Mouse (Mus musculus): ENCODE data around the gene Syne2. TPM values are rescaled to one million over a fixed set of nuclear protein-coding genes. Genes with fewer than 3 reads are reported as not detected.

The Syne2 gene
- polyA plus RNA-seq, 1 experiment from 2014 or later, result 86.9 TPM

GRCm38 (mm10) chr12:76073981-76074380, 256.0 kb downstream of the Syne2 start:
- no peak for ATAC-seq
- no peaks in the 10 kb centered on the region for H3K27me3 ChIP-seq
- TF ChIP-seq CTCF (IDR thresholded peaks at IDR 0.05), result no peak
- no peak for DNase-seq (ENCODE audit: low read depth, low spot score)
- ChIA-PET CTCF (no interaction called here), POLR2A (no interaction called here)
- in situ Hi-C loops (cut with MboI; ENCODE audit: low pct_unique_long_range_greater_than_20kb), result no loop called here

DNA sequence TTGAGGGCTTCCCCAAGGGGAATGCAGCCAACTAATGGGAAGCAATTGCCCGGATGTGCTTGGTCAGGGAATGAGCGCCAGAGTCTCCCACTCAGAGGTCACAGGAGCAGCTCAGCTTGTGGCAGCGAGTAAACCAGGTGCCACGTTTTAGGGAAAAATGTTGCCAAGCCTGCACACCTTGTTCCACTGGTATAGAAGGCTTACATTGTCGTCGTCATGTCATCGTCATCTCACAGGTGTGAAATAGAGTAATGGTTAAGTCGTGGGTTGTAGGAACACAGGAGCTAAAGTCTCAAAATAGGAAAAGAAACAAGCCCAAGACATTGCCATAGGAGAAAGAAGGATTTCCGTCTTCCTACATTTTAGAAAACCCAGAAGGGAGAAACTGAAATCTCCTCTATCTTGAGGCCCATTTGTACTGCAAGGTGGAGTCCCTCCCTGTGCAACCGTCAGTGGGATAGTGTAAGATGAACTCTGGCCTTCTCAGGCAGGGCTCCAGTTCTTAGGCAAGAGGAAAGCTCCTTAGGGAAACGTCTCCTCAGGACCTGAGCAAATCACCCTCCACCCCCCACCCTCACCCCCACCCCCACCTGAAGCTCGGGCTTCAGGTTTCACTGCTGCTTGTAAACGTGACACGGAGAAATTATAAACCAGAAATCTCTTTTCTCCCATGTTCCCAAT, 263.1 kb downstream of the Syne2 start:
- ATAC-seq (no peak), DNase-seq (ENCODE audit: low read depth, low spot score) (no peak)
- TF ChIP-seq CTCF (IDR thresholded peaks at IDR 0.05), result no peak
- CTCF ChIA-PET, result no interaction called here
- no peaks in the 10 kb centered on the region for H3K27me3 ChIP-seq
- in situ Hi-C loops (cut with MboI; ENCODE audit: low pct_unique_long_range_greater_than_20kb), result no loop called here
- POLR2A ChIA-PET, result no interaction called here

GRCm38 (mm10) chr12:76081557-76082211, 263.8 kb downstream of the Syne2 start:
- POLR2A ChIA-PET, result no interaction called here
- in situ Hi-C loops (cut with MboI; ENCODE audit: low pct_unique_long_range_greater_than_20kb), result no loop called here
- CTCF ChIA-PET, result no interaction called here
- no peaks in the 10 kb centered on the region for H3K27me3 ChIP-seq
- DNase-seq (ENCODE audit: low read depth, low spot score) (no peak), ATAC-seq (no peak)
- no peak for TF ChIP-seq CTCF (IDR thresholded peaks at IDR 0.05)

DNA sequence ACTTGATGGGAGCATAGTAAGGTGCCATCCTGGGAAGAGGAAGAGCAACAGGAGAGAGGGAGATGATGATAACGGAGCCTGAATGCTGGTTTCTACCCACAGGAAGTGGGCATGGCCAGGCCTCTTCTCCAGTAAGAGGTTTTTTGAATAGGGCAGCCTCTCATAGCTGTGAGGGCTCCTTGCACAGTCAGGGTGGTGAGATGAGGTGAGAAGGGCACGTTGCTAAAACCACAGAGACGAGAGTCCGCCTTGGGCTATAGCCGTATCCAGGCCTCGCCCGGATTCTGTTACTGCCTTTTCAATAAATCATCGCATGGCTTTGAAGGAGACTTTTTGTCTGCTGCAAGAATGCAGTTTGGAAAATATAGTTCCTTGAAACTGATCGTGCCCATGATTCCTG, 267.1 kb downstream of the Syne2 start:
- ATAC-seq, result no peak

GRCm38 (mm10) chr12:76085956-76086905, 268.3 kb downstream of the Syne2 start:
- no peak for TF ChIP-seq CTCF (IDR thresholded peaks at IDR 0.05)
- ATAC-seq (no peak), DNase-seq (ENCODE audit: low read depth, low spot score) (no peak)
- ChIA-PET POLR2A (interaction anchor here (0.6 kb wide), 1 partner anchor 107 kb away, joined by 3 read pairs; no protein-coding TSS in a partner anchor), CTCF (interaction anchor here (0.9 to 1.2 kb wide), 3 partner anchors 11 to 32 kb away, joined by 3 read pairs; no protein-coding TSS in a partner anchor)
- no peaks in the 10 kb centered on the region for H3K27me3 ChIP-seq
- in situ Hi-C loops (cut with MboI; ENCODE audit: low pct_unique_long_range_greater_than_20kb), result no loop called here

More for the DNA sequence above, 267.1 kb downstream of the Syne2 start:
- H3K27me3 ChIP-seq, result no peaks in the 10 kb centered on the region
- no peak for DNase-seq (ENCODE audit: low read depth, low spot score)
- no peak for TF ChIP-seq CTCF (IDR thresholded peaks at IDR 0.05)
- in situ Hi-C loops (cut with MboI; ENCODE audit: low pct_unique_long_range_greater_than_20kb), result no loop called here
- CTCF ChIA-PET, result interaction anchor here (0.9 to 1.1 kb wide), 2 partner anchors 24 to 33 kb away, joined by 3 read pairs; no protein-coding TSS in a partner anchor
- POLR2A ChIA-PET, result interaction anchor here (0.6 kb wide), 1 partner anchor 16 kb away, joined by 5 read pairs; no protein-coding TSS in a partner anchor

GRCm38 (mm10) chr12:76087025-76087424, 269.1 kb downstream of the Syne2 start:
- ATAC-seq, result no peak
- ChIA-PET CTCF (interaction anchor here (1.2 kb wide), 1 partner anchor 12 kb away, joined by 3 read pairs; no protein-coding TSS in a partner anchor), POLR2A (interaction anchor here (0.6 kb wide), 1 partner anchor 33 kb away, joined by 3 read pairs; no protein-coding TSS in a partner anchor)
- DNase-seq (ENCODE audit: low read depth, low spot score), result no peak
- TF ChIP-seq CTCF (IDR thresholded peaks at IDR 0.05), result no peak
- no peaks in the 10 kb centered on the region for H3K27me3 ChIP-seq
- in situ Hi-C loops (cut with MboI; ENCODE audit: low pct_unique_long_range_greater_than_20kb), result no loop called here

GRCm38 (mm10) chr12:76092789-76093466, 275.0 kb downstream of the Syne2 start:
- ChIA-PET POLR2A (no interaction called here), CTCF (no interaction called here)
- TF ChIP-seq CTCF (IDR thresholded peaks at IDR 0.05), result no peak
- in situ Hi-C loops (cut with MboI; ENCODE audit: low pct_unique_long_range_greater_than_20kb), result no loop called here
- H3K27me3 ChIP-seq, result no peaks in the 10 kb centered on the region
- DNase-seq (ENCODE audit: low read depth, low spot score) (no peak), ATAC-seq (no peak)

- ATAC-seq (no peak), DNase-seq (ENCODE audit: low read depth, low spot score) (no peak)
- ChIA-PET CTCF (no interaction called here), POLR2A (no interaction called here)
- TF ChIP-seq CTCF (IDR thresholded peaks at IDR 0.05), result no peak
- in situ Hi-C loops (cut with MboI; ENCODE audit: low pct_unique_long_range_greater_than_20kb), result no loop called here
- no peaks in the 10 kb centered on the region for H3K27me3 ChIP-seq
Observed at GRCm38 (mm10) chr12:76093613-76094588, 276.0 kb downstream of the Syne2 start.

Data from Patski (cell line).